10 mouse cellular contexts compared by ENCODE assay signal in the genomic region with DNA sequence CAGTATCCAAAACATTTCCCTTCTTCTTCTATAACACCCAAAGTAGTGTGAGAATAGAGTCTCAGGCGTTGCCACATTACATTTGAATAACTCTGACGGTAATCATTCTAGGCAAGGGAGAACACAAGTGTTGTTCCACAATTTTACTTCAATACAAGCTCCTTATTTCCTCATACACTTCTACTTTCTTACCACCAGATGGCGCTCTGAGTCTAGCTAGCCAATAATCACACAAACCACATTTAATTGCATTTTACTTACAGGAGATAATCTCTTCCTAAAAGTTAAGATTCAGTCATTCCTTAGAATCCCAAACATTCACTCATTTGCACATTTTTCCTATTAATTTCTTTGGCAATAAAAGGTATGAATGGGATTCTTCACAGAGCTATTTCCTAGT.
DNase-seq lines count a peak whose midpoint lies in the region; ATAC-seq lines count a peak whose summit lies in the region.
"Had no signal": no experiment of that assay in that cellular context is flagged by ENCODE, and none has a peak within 500 bp of the region (broad histone marks: within the 10 kb centered on the region; RNA-seq: fewer than 3 reads in every experiment).

No protein-coding gene starts in this region.

- H3K27me3 ChIP-seq in heart, embryonic 15.5 days = no peaks in the 10 kb centered on the region
- H3K27me3 ChIP-seq: limb, embryonic 15.5 days had no signal

- no peaks in the 10 kb centered on the region for H3K9me3 ChIP-seq in heart, embryonic 15.5 days (replicated peaks)
- H3K9me3 ChIP-seq: limb, embryonic 15.5 days had no signal

- peaks cover 3% of the 10 kb centered on the region for H3K4me1 ChIP-seq in heart, embryonic 15.5 days (replicated peaks)

- H3K27ac ChIP-seq in heart, embryonic 15.5 days = no peak overlapping the region
- H3K27ac ChIP-seq: limb, embryonic 15.5 days had no signal

- H3K4me2 ChIP-seq in heart, embryonic 15.5 days = peak overlapping the region; percentile 37
- H3K4me2 ChIP-seq: limb, embryonic 15.5 days had no signal

- intact Hi-C loops in heart, postnatal 25 days (cut with DNase I) = loop anchor here (2.0 to 5.0 kb wide), 2 partner anchors 763 to 971 kb away; no protein-coding TSS in a partner anchor
- intact Hi-C loops in gastrocnemius, postnatal 36 days (cut with DNase I) = no loop called here

- no peak for ATAC-seq in heart, embryonic 15.5 days (replicated peaks; ENCODE audit: insufficient number of reproducible peaks, insufficient read depth, low FRiP score, low read depth)

- H3K36me3 ChIP-seq in heart, embryonic 15.5 days = no peaks in the 10 kb centered on the region
- H3K36me3 ChIP-seq: limb, embryonic 15.5 days had no signal

- DNase-seq in heart, postnatal 25 days (ENCODE audit: low spot score) = no peak
- peak; percentile 17 for DNase-seq in lung, postnatal 36 days
- DNase-seq in lung, postnatal 4 days = no peak
- DNase-seq in c-Kit-positive CD71-negative TER-119-negative erythroid progenitor cells, embryonic 14.5 days (ENCODE audit: low read depth) = peak; percentile 8
- DNase-seq in retina, postnatal 7 days (ENCODE audit: low read depth, low spot score) = peak; percentile 35
- DNase-seq in spleen, postnatal 14 days (ENCODE audit: low spot score in 2 of 2) = no peak
- DNase-seq in gastrocnemius, postnatal 36 days = no peak
- DNase-seq: kidney, adult 18-20 months had no signal

- no peak overlapping the region for H3K9ac ChIP-seq in heart, embryonic 15.5 days
- H3K9ac ChIP-seq: limb, embryonic 15.5 days had no signal

- H3K4me3 ChIP-seq in heart, embryonic 15.5 days = no peak overlapping the region
- H3K4me3 ChIP-seq: limb, embryonic 15.5 days had no signal

- 2% methylated on average over 3 of the region's 3 CpGs for WGBS in heart, embryonic 15.5 days

Comparison
In these comparisons a context has a peak if more than half of its experiments do, and no peak if none do; other contexts are left out.
1. DNase-seq: peak in lung, postnatal 36 days (single experiment), c-Kit-positive CD71-negative TER-119-negative erythroid progenitor cells, embryonic 14.5 days (single experiment) and retina, postnatal 7 days (single experiment); none in heart, postnatal 25 days (single experiment), lung, postnatal 4 days (0 of 2), spleen, postnatal 14 days (0 of 2) and gastrocnemius, postnatal 36 days (0 of 2).